Mouse (Mus musculus) midbrain, embryonic 10.5 days (tissue): ENCODE results near the gene Bfsp1. TPM values are rescaled to one million over a fixed set of nuclear protein-coding genes. Genes with fewer than 3 reads are reported as not detected.

ENCODE experiments used
- DNase-seq: peaks from one replicate; pipeline ENCODE4 v3.0.0-alpha.2; 2017; ENCODE audit warnings: low spot score
- H3K27ac ChIP-seq: fragments of 300-500 bp; sonication (generic); replicated peaks from 2 replicates; pipeline ENCODE4 v1.5.1; 2016; ENCODE audit warnings: mild to moderate bottlenecking
- H3K27me3 ChIP-seq: fragments of 300-500 bp; sonication (generic); 2 replicates; pipeline ENCODE4 v1.6.1; 2016; ENCODE audit warnings: low read depth, mild to moderate bottlenecking; ENCODE audit not compliant: poor library complexity, severe bottlenecking
- H3K36me3 ChIP-seq: fragments of 300-500 bp; sonication (generic); 2 replicates; pipeline ENCODE4 v1.6.1; 2016; ENCODE audit warnings: mild to moderate bottlenecking, moderate library complexity
- H3K4me1 ChIP-seq: fragments of 300-500 bp; sonication (generic); 2 replicates; pipeline ENCODE4 v1.6.1; 2016
- H3K4me3 ChIP-seq: fragments of 300-500 bp; sonication (generic); 2 replicates; pipeline ENCODE4 v1.5.1; 2016; ENCODE audit warnings: mild to moderate bottlenecking, moderate library complexity
- H3K9me3 ChIP-seq: fragments of 300-500 bp; sonication (generic); replicated peaks from 2 replicates; pipeline ENCODE4 v1.6.1; 2016; ENCODE audit warnings: mild to moderate bottlenecking
- WGBS: fragments of 180-500 bp; shearing (Covaris S2); methylation state at CpG from one replicate; pipeline ENCODE4 v1.1.7; 2016; 5-methylcytosine and 5-hydroxymethylcytosine counted together
- polyA plus RNA-seq: library from polyadenylated mRNA; unstranded; fragments of >200 nt; fragmentation: Nextera tagmentation; extraction: Ambion mirVana; gene quantifications from 2 replicates; pipeline ENCODE4 v1.2.1, GENCODE M21; 2016

Gene Bfsp1
- polyA plus RNA-seq: 1.7 and 2.2 TPM in 2 replicates

DNA sequence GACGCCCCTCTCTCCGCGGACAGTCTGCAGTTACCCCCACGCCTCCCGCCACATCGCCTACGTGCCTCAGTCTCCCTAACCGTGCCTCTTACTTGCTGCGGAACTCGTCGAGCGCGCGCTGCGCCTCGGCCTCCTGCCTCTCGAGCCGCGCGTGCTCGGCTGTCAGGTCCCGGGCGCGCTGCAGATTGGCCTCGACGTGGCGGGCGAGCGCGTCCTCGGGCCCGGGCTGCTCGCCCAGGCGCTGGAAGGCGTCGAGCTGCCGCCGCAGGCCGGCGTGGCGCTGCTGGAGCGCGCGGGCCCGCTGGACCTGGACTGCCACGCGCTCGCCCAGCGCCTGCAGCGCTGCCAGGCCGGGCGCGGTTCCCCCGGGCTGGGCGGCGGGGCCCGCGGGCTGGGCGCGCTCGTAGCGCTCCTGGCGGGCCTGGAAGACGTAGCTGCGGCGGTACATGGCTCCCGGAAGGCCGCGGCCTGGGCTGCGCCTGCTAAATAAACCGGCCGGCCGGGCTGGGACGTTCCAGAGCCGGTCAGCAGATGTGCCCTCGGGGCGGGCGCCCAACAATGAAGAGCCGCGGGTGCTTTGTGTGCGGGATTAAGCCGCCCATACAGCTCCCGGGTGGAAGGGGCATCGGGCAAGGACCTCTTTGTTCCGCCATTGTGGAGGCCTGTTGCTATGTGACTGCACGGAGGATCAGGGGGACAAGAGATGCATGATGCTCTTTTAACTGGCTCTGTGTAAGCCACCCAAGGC is at the start of gene Bfsp1:
Gene Bfsp1 (minus strand): TSS at position 690 of the 748 bp plus-strand sequence.
- H3K4me1 ChIP-seq: peaks cover 37% of the 10 kb centered on the region
- H3K4me3 ChIP-seq: peak within 1 kb of the TSS; percentile 54
- H3K36me3 ChIP-seq: no peaks in the 10 kb centered on the region
- H3K27me3 ChIP-seq: peaks cover 61% of the 10 kb centered on the region
- WGBS: 3% methylated on average over 86 of the region's 86 CpGs
- peak; percentile 93 for DNase-seq
- peak within 1 kb of the TSS; percentile 93 for H3K27ac ChIP-seq
- no peaks in the 10 kb centered on the region for H3K9me3 ChIP-seq

DNA sequence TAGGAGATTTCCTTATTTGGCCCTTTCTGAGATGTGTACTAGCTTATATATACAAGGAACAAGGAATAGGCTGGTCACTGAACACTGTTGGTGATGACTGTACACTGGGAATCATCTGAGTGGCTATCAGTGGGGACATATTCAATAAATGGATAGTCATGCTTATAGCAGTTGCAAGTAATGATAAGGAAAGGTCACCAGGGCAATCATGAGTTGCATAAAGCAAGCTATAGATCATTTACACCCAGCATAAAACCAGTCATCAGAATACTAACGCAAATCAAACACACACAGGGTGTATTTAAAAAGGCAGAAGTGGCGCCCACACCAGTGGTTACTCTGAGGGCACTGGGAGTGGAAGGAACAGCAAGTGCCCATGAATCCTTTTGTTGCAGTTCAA is 49.2 kb upstream of the Bfsp1 start:
- no peak for DNase-seq
- Histone ChIP-seq H3K4me1 (peaks cover 26% of the 10 kb centered on the region), H3K4me3 (no peak overlapping the region), H3K27me3 (no peaks in the 10 kb centered on the region), H3K36me3 (no peaks in the 10 kb centered on the region), H3K9me3 (no peaks in the 10 kb centered on the region), H3K27ac (no peak overlapping the region)
- 93% methylated on average over 2 of the region's 2 CpGs for WGBS

- H3K27ac ChIP-seq: no peak overlapping the region
- DNase-seq: no peak
- no peaks in the 10 kb centered on the region for H3K9me3 ChIP-seq
- H3K27me3 ChIP-seq: no peaks in the 10 kb centered on the region
- no peak overlapping the region for H3K4me3 ChIP-seq
- H3K36me3 ChIP-seq: no peaks in the 10 kb centered on the region
- H3K4me1 ChIP-seq: peaks cover 11% of the 10 kb centered on the region
- WGBS: 80% methylated on average over 2 of the region's 2 CpGs
These were observed 46.3 kb upstream of the Bfsp1 start for GRCm38 (mm10) chr2:143909230-143909629.

- WGBS: 88% methylated on average over 5 of the region's 5 CpGs
- no peak for DNase-seq
- no peaks in the 10 kb centered on the region for H3K36me3 ChIP-seq
- no peak overlapping the region for H3K27ac ChIP-seq
- no peaks in the 10 kb centered on the region for H3K27me3 ChIP-seq
- no peaks in the 10 kb centered on the region for H3K9me3 ChIP-seq
- peaks cover 7% of the 10 kb centered on the region for H3K4me1 ChIP-seq
- no peak overlapping the region for H3K4me3 ChIP-seq
These were observed 41.9 kb upstream of the Bfsp1 start for GRCm38 (mm10) chr2:143904896-143905295.

DNA sequence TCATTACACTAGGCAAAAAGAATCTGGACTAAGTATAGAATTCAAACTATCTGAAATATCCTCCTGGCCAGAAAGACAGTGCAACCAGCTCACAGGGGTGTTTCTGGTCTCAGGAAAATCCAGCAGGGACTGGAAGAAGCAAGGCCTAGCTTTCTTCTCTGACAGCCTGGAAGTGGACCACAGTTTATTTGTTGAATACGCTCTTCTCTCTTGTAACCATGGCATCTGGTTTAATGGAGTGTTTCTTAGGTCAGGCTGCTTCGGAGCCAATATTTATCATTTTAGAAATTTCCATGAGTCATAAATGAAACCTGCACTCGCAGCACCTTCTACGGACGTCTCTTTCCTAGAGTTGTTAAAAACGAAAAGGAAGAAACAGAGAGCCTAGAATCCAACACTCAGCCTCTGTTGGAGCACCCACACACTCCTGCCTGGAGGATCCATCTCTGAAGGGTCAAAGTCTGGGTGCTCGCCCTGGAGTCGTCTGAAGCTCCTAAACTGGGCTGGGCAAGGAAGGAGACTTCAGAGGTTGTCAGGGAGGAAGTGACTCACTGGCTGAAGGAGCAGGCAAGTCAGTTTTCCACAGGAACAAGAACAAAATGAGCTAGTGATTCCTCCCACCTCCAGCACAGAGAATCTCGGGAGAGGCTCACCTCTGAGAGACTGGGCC is 40.5 kb upstream of the Bfsp1 start:
- H3K27me3 ChIP-seq: no peaks in the 10 kb centered on the region
- H3K4me1 ChIP-seq: peaks cover 7% of the 10 kb centered on the region
- no peaks in the 10 kb centered on the region for H3K36me3 ChIP-seq
- WGBS: 82% methylated on average over 9 of the region's 9 CpGs
- H3K4me3 ChIP-seq: no peak overlapping the region
- no peak overlapping the region for H3K27ac ChIP-seq
- no peak for DNase-seq
- no peaks in the 10 kb centered on the region for H3K9me3 ChIP-seq

DNA sequence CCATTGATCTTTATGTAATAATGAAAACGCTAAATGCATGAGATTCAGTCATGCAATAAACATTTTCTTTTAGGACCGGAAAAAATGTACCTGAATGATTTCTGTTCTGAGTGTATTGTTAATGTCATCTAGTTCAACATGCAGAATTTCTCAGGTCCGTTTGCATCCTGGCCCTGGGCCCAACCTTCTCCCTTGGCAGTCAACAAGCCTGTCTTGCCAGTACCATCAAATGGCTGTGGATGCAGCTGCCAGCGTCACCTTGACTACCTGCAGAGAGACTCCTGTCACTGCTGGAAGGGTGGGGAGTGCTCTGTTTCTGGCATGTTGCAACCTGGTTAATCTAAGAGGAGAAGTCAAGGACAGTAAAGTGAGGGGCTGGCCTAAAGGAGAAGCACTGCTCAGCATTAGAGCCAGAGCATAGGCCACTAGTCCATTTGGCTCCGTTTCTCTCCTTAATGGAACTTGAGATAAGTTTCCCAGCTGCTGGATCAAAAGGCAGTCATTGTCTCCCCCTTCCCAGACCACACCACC is 37.9 kb upstream of the Bfsp1 start:
- Histone ChIP-seq H3K4me1 (no peaks in the 10 kb centered on the region), H3K9me3 (no peaks in the 10 kb centered on the region), H3K36me3 (no peaks in the 10 kb centered on the region), H3K27ac (no peak overlapping the region), H3K4me3 (no peak overlapping the region), H3K27me3 (no peaks in the 10 kb centered on the region)
- WGBS: 80% methylated on average over 5 of the region's 5 CpGs
- DNase-seq: no peak

DNA sequence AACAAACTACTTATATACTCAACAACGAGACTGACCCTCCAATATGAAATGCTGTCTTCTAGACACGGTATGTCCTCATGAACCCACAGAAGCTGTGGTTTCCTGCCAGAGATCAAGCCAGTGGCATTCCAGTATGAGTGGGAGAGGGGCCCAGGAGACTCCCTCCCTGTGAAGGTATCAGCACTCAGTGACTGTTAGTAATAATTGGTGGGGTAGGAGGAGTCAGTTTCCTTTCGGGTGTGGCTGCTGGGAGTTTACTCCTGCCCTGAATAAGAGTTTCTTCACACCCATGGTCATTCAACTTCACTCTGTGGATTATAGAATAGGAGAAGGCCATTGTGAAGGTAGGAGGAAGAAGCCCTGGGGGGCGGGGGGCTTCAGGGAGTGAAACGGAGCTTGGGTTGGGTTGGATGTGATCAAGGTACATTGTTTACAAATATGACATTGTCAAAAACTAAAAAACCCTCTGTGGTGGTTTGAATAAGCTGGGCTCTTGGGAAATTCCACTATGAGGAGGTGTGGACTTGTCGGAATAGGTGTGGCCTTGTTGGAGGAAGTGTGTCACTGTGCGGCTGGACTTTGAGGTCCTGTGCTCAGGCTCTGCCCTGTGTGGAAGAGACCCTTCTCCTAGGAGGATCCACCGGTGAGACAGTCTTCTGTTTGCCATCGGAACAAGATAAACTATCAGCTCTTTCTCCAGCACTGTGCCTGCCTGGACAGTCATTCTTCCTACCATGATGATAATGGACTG is 36.7 kb upstream of the Bfsp1 start:
- Histone ChIP-seq H3K4me1 (no peaks in the 10 kb centered on the region), H3K4me3 (no peak overlapping the region), H3K27ac (no peak overlapping the region), H3K36me3 (no peaks in the 10 kb centered on the region), H3K9me3 (no peaks in the 10 kb centered on the region), H3K27me3 (no peaks in the 10 kb centered on the region)
- WGBS: 92% methylated on average over 9 of the region's 9 CpGs
- DNase-seq: no peak

GRCm38 (mm10) chr2:143891302-143892048 is 28.5 kb upstream of the Bfsp1 start:
- 89% methylated on average over 10 of the region's 10 CpGs for WGBS
- DNase-seq: no peak
- H3K4me1 ChIP-seq: no peaks in the 10 kb centered on the region
- no peaks in the 10 kb centered on the region for H3K9me3 ChIP-seq
- no peak overlapping the region for H3K4me3 ChIP-seq
- H3K36me3 ChIP-seq: no peaks in the 10 kb centered on the region
- H3K27me3 ChIP-seq: no peaks in the 10 kb centered on the region
- H3K27ac ChIP-seq: no peak overlapping the region

GRCm38 (mm10) chr2:143889860-143890433 is 27.0 kb upstream of the Bfsp1 start:
- no peaks in the 10 kb centered on the region for H3K36me3 ChIP-seq
- no peaks in the 10 kb centered on the region for H3K27me3 ChIP-seq
- no peaks in the 10 kb centered on the region for H3K4me1 ChIP-seq
- H3K9me3 ChIP-seq: no peaks in the 10 kb centered on the region
- 70% methylated on average over 12 of the region's 12 CpGs for WGBS
- no peak for DNase-seq
- H3K4me3 ChIP-seq: no peak overlapping the region
- H3K27ac ChIP-seq: no peak overlapping the region

DNA sequence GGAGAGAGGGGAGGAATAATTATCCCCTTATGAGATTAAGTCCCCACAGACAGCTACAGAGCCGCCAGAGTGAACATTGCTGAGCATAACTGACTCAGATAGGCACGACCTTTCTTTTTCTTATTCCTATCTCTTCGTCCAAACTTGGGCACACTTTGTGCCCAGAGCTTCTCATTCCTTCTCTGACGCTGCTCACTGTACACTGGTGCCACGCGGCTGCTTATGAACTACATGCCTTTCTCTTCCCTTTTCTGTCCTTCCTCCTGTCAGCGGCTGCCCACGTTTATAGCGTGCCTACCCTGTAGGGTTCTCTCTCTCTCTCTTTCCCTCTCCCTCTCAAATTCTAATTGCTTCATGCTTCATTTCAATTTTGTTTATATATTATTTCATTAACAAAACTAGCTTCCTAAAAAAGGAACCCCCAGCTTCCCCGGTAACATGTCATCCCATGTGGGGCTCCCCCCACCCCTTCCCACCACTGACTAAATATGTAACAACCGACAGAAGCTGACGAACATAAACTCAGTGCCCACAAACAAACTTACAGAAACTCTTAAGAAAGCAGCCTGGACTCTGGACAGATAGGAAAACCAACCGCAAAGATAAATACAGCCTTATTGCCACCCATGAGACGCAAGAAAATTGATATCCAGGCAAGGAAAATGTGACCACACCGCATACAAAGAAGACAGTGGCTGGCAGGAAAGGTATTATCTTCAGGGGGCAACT is 26.3 kb upstream of the Bfsp1 start:
- Histone ChIP-seq H3K4me3 (no peak overlapping the region), H3K9me3 (no peaks in the 10 kb centered on the region), H3K4me1 (no peaks in the 10 kb centered on the region), H3K36me3 (no peaks in the 10 kb centered on the region), H3K27ac (no peak overlapping the region), H3K27me3 (no peaks in the 10 kb centered on the region)
- WGBS: 88% methylated on average over 15 of the region's 15 CpGs
- no peak for DNase-seq

- DNase-seq: no peak
- Histone ChIP-seq H3K4me3 (no peak overlapping the region), H3K9me3 (no peaks in the 10 kb centered on the region), H3K27ac (no peak overlapping the region), H3K4me1 (no peaks in the 10 kb centered on the region), H3K27me3 (no peaks in the 10 kb centered on the region), H3K36me3 (no peaks in the 10 kb centered on the region)
- WGBS: 87% methylated on average over 10 of the region's 10 CpGs
These were observed 19.8 kb upstream of the Bfsp1 start for GRCm38 (mm10) chr2:143882606-143883288.
